In genomic region chr11:3331756-3332642, GRCm38 (mm10) we compare ENCODE assay signal across 8 mouse cellular contexts. TPM values are rescaled to one million over a fixed set of nuclear protein-coding genes. Genes with fewer than 3 reads are reported as not detected.
DNase-seq lines count a peak whose midpoint lies in the region; ATAC-seq lines count a peak whose summit lies in the region.

No protein-coding gene starts in this region.

- ATAC-seq in frontal cortex, adult (ENCODE audit: low TSS enrichment) = peak; percentile 83
- peak; percentile 96 for ATAC-seq in lung, embryonic 16.5 days (ENCODE audit: low read depth)

- H3K4me2 ChIP-seq in lung, embryonic 16.5 days (ENCODE audit: low read depth, low read length) = peak overlapping the region; percentile 97

- no peaks in the 10 kb centered on the region for H3K9me3 ChIP-seq in hindbrain, embryonic 10.5 days
- H3K9me3 ChIP-seq in lung, embryonic 16.5 days (ENCODE audit: control insufficient read depth, low read length) = no peaks in the 10 kb centered on the region

- peak; percentile 100 for DNase-seq in MN1 (ENCODE audit: low spot score)
- DNase-seq in cerebellum, adult 9-10 months = peak; percentile 93
- peak; percentile 93 for DNase-seq in hindbrain, embryonic 10.5 days (ENCODE audit: low spot score)
- peak; percentile 97 for DNase-seq in layer of hippocampus, adult 9-11 months
- peak; percentile 70 for DNase-seq in ovary, postnatal 10 days (ENCODE audit: low spot score)
- DNase-seq in thymus, postnatal 0 days (ENCODE audit: low spot score) = peak; percentile 97

- peaks cover 56% of the 10 kb centered on the region for H3K4me1 ChIP-seq in hindbrain, embryonic 10.5 days (replicated peaks)
- peaks cover 27% of the 10 kb centered on the region for H3K4me1 ChIP-seq in lung, embryonic 16.5 days (replicated peaks; ENCODE audit: control insufficient read depth, insufficient read depth, low read length)

- WGBS in hindbrain, embryonic 10.5 days = under 1% methylated on average over 75 of the region's 75 CpGs
- under 1% methylated on average over 72 of the region's 75 CpGs for WGBS in lung, embryonic 16.5 days

- H3K36me3 ChIP-seq in hindbrain, embryonic 10.5 days = no peaks in the 10 kb centered on the region
- H3K36me3 ChIP-seq in lung, embryonic 16.5 days (ENCODE audit: control insufficient read depth, insufficient read depth, low read length) = no peaks in the 10 kb centered on the region

- H3K9ac ChIP-seq in lung, embryonic 16.5 days (ENCODE audit: low read length) = peak overlapping the region; percentile 69

- 0 out of 2 replicates have a peak, but pooled peaks cover 12% of the 10 kb centered on the region for H3K27me3 ChIP-seq in hindbrain, embryonic 10.5 days (ENCODE audit: insufficient read depth, poor library complexity, severe bottlenecking)
- H3K27me3 ChIP-seq in lung, embryonic 16.5 days (ENCODE audit: control insufficient read depth, insufficient read depth, low read depth, low read length) = no peaks in the 10 kb centered on the region

- peak overlapping the region; percentile 58 for H3K4me3 ChIP-seq in hindbrain, embryonic 10.5 days
- peak overlapping the region; percentile 56 for H3K4me3 ChIP-seq in lung, embryonic 16.5 days (ENCODE audit: low read length)

- peak overlapping the region; percentile 85 for H3K27ac ChIP-seq in hindbrain, embryonic 10.5 days
- H3K27ac ChIP-seq in lung, embryonic 16.5 days (ENCODE audit: low read length) = peak overlapping the region; percentile 80

RNA-seq across cellular contexts. Expression of gene Pik3ip1, which starts 1.8 kb away (rescaled TPM):
- polyA plus RNA-seq in hindbrain, embryonic 10.5 days (2016; fragmentation: Nextera tagmentation; extraction: Ambion mirVana) = 9.3 and 9.4 TPM in 2 replicates
- 11.8 and 12.0 TPM in 2 replicates for polyA plus RNA-seq in lung, embryonic 16.5 days (2015; fragmentation: Nextera tagmentation; extraction: Ambion mirVana)
- 90.2 and 94.4 TPM in 2 replicates for polyA plus RNA-seq in thymus, postnatal 0 days (2015; fragmentation: Nextera tagmentation; extraction: Ambion mirVana)

RNA-seq across cellular contexts. Expression of gene Patz1, which starts 43.3 kb away (rescaled TPM):
- 106 and 116 TPM in 2 replicates for polyA plus RNA-seq in hindbrain, embryonic 10.5 days (2016; fragmentation: Nextera tagmentation; extraction: Ambion mirVana)
- 41.2 and 41.4 TPM in 2 replicates for polyA plus RNA-seq in lung, embryonic 16.5 days (2015; fragmentation: Nextera tagmentation; extraction: Ambion mirVana)
- polyA plus RNA-seq in thymus, postnatal 0 days (2015; fragmentation: Nextera tagmentation; extraction: Ambion mirVana) = 87.6 and 91.1 TPM in 2 replicates

Comparison
In these comparisons a context has a peak if more than half of its experiments do, and no peak if none do; other contexts are left out.
1. Peak in every context shown above with its lines: DNase-seq, ATAC-seq, H3K4me3 ChIP-seq and H3K27ac ChIP-seq.